17 mouse cellular contexts compared by ENCODE assay signal in the genomic region with DNA sequence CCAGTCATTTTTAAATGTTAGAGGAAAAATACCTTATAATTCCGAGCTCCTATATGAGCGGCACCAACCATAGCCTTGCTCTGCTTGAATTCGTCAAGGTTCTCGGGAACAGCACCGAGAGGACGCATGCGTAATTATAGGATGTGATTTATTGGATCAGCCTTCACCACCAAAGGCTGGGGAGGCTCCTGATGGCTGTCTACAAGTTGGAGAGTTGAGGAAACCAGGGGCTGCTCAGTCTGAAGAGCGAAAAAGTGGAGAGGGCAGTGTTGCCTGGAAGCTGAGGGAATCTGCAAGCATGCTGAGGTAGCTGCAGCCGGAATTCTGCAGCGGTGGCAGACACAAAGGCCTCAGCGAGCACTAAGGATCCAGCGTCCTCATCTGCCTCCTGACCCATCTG. TPM values are rescaled to one million over a fixed set of nuclear protein-coding genes. Genes with fewer than 3 reads are reported as not detected.
DNase-seq lines count a peak whose midpoint lies in the region; ATAC-seq and TF ChIP-seq lines count a peak whose summit lies in the region.
"Had no signal": no experiment of that assay in that cellular context is flagged by ENCODE, and none has a peak within 500 bp of the region (broad histone marks: within the 10 kb centered on the region; RNA-seq: fewer than 3 reads in every experiment).

No protein-coding gene starts in this region.

- whole genome bisulfite sequencing in thymus, adult 2 months: 97% methylated on average over 12 of the region's 12 CpGs
- 88% methylated on average over 12 of the region's 12 CpGs for WGBS in bone marrow, adult 2 months
- 60% methylated on average over 12 of the region's 12 CpGs for WGBS in olfactory bulb, adult 2 months
- 87% methylated on average over 12 of the region's 12 CpGs for WGBS in midbrain, embryonic 10.5 days

- no peak for ATAC-seq in erythroblast, adult 5-6 weeks (replicated peaks; ENCODE audit: low FRiP score, poor library complexity, severe bottlenecking)
- ATAC-seq: forebrain, embryonic 15.5 days; hindbrain, embryonic 16.5 days had no signal

- no peak for TF ChIP-seq CTCF in thymus, adult 2 months (IDR thresholded peaks at IDR 0.05; ENCODE audit: borderline replicate concordance, control insufficient read depth, extremely low read depth, insufficient read depth, low read length, poor library complexity)
- TF ChIP-seq CTCF in bone marrow, adult 2 months (IDR thresholded peaks at IDR 0.05; ENCODE audit: control insufficient read depth, insufficient read depth, low read length): no peak
- no peak for TF ChIP-seq CTCF in olfactory bulb, adult 2 months (IDR thresholded peaks at IDR 0.05; ENCODE audit: insufficient read depth, low read depth, low read length)

- H3K27me3 ChIP-seq in erythroblast, embryonic 14.5 days (ENCODE audit: control insufficient read depth): no peaks in the 10 kb centered on the region
- no peaks in the 10 kb centered on the region for H3K27me3 ChIP-seq in thymus, adult 2 months (ENCODE audit: control insufficient read depth, insufficient read depth, low read length)
- no peaks in the 10 kb centered on the region for H3K27me3 ChIP-seq in midbrain, embryonic 10.5 days (ENCODE audit: low read depth, poor library complexity, severe bottlenecking)
- H3K27me3 ChIP-seq: embryonic facial prominence, embryonic 12.5 days; forebrain, embryonic 15.5 days; limb, embryonic 13.5 days; lung, embryonic 15.5 days had no signal

- peak overlapping the region; percentile 40 for H3K4me3 ChIP-seq in erythroblast, embryonic 14.5 days (replicated peaks)
- H3K4me3 ChIP-seq in thymus, adult 2 months (ENCODE audit: control insufficient read depth, insufficient read depth, low read length): no peak overlapping the region
- H3K4me3 ChIP-seq in bone marrow, adult 2 months (replicated peaks; ENCODE audit: control insufficient read depth, low read depth, low read length): peak overlapping the region; percentile 37
- no peak overlapping the region for H3K4me3 ChIP-seq in olfactory bulb, adult 2 months (ENCODE audit: insufficient read depth, low read depth, low read length)
- no peak overlapping the region for H3K4me3 ChIP-seq in midbrain, embryonic 10.5 days
- H3K4me3 ChIP-seq: embryonic facial prominence, embryonic 12.5 days; forebrain, embryonic 15.5 days; limb, embryonic 13.5 days; lung, embryonic 15.5 days had no signal

- H3K9me3 ChIP-seq in erythroblast, embryonic 14.5 days (ENCODE audit: control insufficient read depth, low read length): no peaks in the 10 kb centered on the region
- H3K9me3 ChIP-seq in midbrain, embryonic 10.5 days (replicated peaks): no peaks in the 10 kb centered on the region
- H3K9me3 ChIP-seq: embryonic facial prominence, embryonic 12.5 days; forebrain, embryonic 15.5 days; limb, embryonic 13.5 days; lung, embryonic 15.5 days had no signal

- H3K36me3 ChIP-seq in erythroblast, embryonic 14.5 days (ENCODE audit: control insufficient read depth): peaks cover 2% of the 10 kb centered on the region; the same call in 1 of the 2 replicates
- no peaks in the 10 kb centered on the region for H3K36me3 ChIP-seq in thymus, adult 2 months (ENCODE audit: control insufficient read depth, insufficient read depth, low read length)
- H3K36me3 ChIP-seq in midbrain, embryonic 10.5 days: no peaks in the 10 kb centered on the region
- H3K36me3 ChIP-seq: embryonic facial prominence, embryonic 12.5 days; forebrain, embryonic 15.5 days; limb, embryonic 13.5 days; lung, embryonic 15.5 days had no signal

- DNase-seq in thymus, adult 2 months: no peak
- no peak for DNase-seq in thymus, postnatal 14 days
- no peak for DNase-seq in embryo, embryonic 10.5 days (ENCODE audit: low spot score)
- DNase-seq in midbrain, embryonic 10.5 days (ENCODE audit: low spot score): no peak
- DNase-seq: cerebellum, adult 9-11 months; gastrocnemius, postnatal 36 days; kidney, adult 18-20 months; lung, postnatal 4 days had no signal

- peak overlapping the region; percentile 60 for H3K27ac ChIP-seq in thymus, adult 2 months (ENCODE audit: control insufficient read depth, insufficient read depth, low read length)
- peak overlapping the region; percentile 79 for H3K27ac ChIP-seq in bone marrow, adult 2 months (ENCODE audit: control insufficient read depth, insufficient read depth, low read depth, low read length, poor library complexity)
- peak overlapping the region; percentile 12; the same call in 1 of the 2 replicates for H3K27ac ChIP-seq in olfactory bulb, adult 2 months (ENCODE audit: insufficient read depth, low read depth, low read length)
- no peak overlapping the region for H3K27ac ChIP-seq in midbrain, embryonic 10.5 days (replicated peaks)
- H3K27ac ChIP-seq: embryonic facial prominence, embryonic 12.5 days; forebrain, embryonic 15.5 days; limb, embryonic 13.5 days; lung, embryonic 15.5 days had no signal

- no peak for TF ChIP-seq POLR2A in thymus, adult 2 months (IDR thresholded peaks at IDR 0.05; ENCODE audit: control insufficient read depth, extremely low read depth, insufficient read depth, low read length, poor library complexity)
- TF ChIP-seq POLR2A in bone marrow, adult 2 months (IDR thresholded peaks at IDR 0.05; ENCODE audit: borderline replicate concordance, control insufficient read depth, low read depth, low read length): no peak
- no peak for TF ChIP-seq POLR2A in olfactory bulb, adult 2 months (IDR thresholded peaks at IDR 0.05; ENCODE audit: insufficient read depth, low read depth, low read length)

- peaks cover 64% of the 10 kb centered on the region for H3K4me1 ChIP-seq in erythroblast, embryonic 14.5 days (ENCODE audit: control insufficient read depth)
- peaks cover 8% of the 10 kb centered on the region for H3K4me1 ChIP-seq in thymus, adult 2 months (replicated peaks; ENCODE audit: control insufficient read depth, insufficient read depth, low read length)
- no peaks in the 10 kb centered on the region for H3K4me1 ChIP-seq in bone marrow, adult 2 months (ENCODE audit: control insufficient read depth, insufficient read depth, low read length)
- no peaks in the 10 kb centered on the region for H3K4me1 ChIP-seq in olfactory bulb, adult 2 months (ENCODE audit: control insufficient read depth, insufficient read depth, low read length)
- H3K4me1 ChIP-seq in midbrain, embryonic 10.5 days: peaks cover 8% of the 10 kb centered on the region
- H3K4me1 ChIP-seq: limb, embryonic 13.5 days had no signal

RNA-seq across cellular contexts. Expression of gene Eif3m, which starts 4.4 kb away (rescaled TPM):
- polyA plus RNA-seq in erythroblast, embryonic 14.5 days (2012): 0.95 and 1.2 TPM in 2 replicates
- 113 and 128 TPM in 2 replicates for total RNA-seq in erythroblast, adult 5-6 weeks (2015; ENCODE audit: low replicate concordance)
- total RNA-seq in erythroblast, adult 5-6 weeks (2017; ENCODE audit: low replicate concordance): 52.7 and 64.4 TPM in 2 replicates
- 46.0 and 48.9 TPM in 2 replicates for polyA plus RNA-seq in thymus, adult 2 months (2012; rRNA removed)
- 97.7 and 133 TPM in 2 replicates for polyA plus RNA-seq in bone marrow, adult 2 months (2011; ENCODE audit: insufficient read depth, insufficient read length, low replicate concordance, missing spikeins)
- not detected in 2 replicates for polyA plus RNA-seq in olfactory bulb, adult 2 months (2012; ENCODE audit: insufficient read depth, insufficient read length, low replicate concordance, missing spikeins)
- 285 and 314 TPM in 2 replicates for polyA plus RNA-seq in midbrain, embryonic 10.5 days (2016; fragmentation: Nextera tagmentation; extraction: Ambion mirVana)

Comparison
In these comparisons a context has a peak if more than half of its experiments do, and no peak if none do; other contexts are left out.
1. H3K4me3 ChIP-seq: peak in erythroblast, embryonic 14.5 days (single experiment) and bone marrow, adult 2 months (single experiment); none in thymus, adult 2 months (single experiment), olfactory bulb, adult 2 months (single experiment) and midbrain, embryonic 10.5 days (single experiment).